Mouse (Mus musculus): ENCODE results near the gene Hoxb9. TPM values are rescaled to one million over a fixed set of nuclear protein-coding genes. Genes with fewer than 3 reads are reported as not detected.

The Hoxb9 gene
- not detected for total RNA-seq (2021)
- long read RNA-seq, result 0 reads

- DNase-seq (ENCODE audit: low spot score in 2 of 2), result no peak
Measured at GRCm38 (mm10) chr11:96270996-96271540, at the start of gene Hoxb9. Hoxb9 (plus strand) TSS chr11:96271457.

DNA sequence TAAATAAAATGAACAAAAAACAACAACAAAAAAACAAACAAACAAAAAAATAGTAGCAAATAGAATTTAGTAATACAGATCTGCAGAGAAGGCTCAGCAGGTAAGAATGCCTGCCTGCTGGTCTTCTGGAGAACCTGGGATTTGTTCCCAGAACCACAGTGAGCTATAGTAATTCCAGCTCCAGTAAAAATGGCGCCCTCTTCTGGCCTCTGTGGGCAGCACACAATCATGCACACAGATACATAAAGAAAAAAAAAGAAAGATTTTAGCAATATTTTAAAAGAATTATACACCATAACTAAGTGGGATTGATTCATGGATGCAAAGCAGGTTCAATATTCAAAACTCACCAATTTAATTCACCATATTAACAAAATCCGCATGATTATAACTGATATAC, 47.4 kb upstream of the Hoxb9 start:
- DNase-seq (ENCODE audit: low spot score in 2 of 2), result no peak

DNA sequence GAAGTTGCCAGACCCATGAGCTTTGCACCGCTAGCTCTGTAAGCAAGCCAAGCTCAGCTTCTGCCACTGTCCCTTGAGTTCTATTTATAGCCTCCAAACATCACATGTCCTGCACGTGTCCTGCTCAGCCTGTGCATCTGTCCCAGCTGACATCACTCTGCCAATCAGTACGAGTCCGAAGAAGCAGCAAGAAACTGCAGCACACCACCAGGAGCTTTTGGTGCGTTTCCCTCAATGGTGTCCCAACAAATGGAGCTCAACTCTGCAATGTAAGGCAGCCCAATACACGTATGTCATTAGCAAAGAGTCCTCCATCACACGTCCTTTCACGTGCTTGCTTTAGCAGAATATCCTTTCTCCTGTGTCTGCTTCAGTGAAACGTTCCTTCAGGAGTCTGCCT, 43.6 kb upstream of the Hoxb9 start:
- DNase-seq (ENCODE audit: low spot score in 2 of 2), result no peak

- DNase-seq (ENCODE audit: low spot score in 2 of 2), result peak in 1 of 2 experiments; percentile 50
Measured at GRCm38 (mm10) chr11:96234906-96235305, 36.4 kb upstream of the Hoxb9 start.

DNA sequence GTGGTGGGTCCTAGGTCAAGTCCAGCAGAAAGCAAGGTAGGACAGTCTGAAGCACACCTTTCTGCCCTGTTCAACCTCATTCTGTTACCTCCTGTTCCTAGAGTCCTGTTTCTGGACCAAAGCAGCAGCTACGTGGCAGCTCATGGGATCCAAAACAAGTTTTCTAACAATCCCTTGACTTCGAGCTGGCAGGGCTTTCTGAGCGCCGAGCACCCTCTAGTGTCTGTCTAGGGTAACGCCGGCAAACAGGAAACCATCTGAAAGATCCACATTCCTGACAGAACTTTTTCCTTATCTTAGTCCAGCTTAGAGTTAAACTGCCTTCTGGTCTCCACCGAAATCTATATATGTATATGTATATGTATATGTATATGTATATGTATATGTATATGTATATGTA, 31.0 kb upstream of the Hoxb9 start:
- DNase-seq (ENCODE audit: low spot score in 2 of 2), result peak; percentile 7 to 51

- no peak for DNase-seq (ENCODE audit: low spot score in 2 of 2)
Measured at GRCm38 (mm10) chr11:96250901-96251300, 20.4 kb upstream of the Hoxb9 start.

- no peak for DNase-seq (ENCODE audit: low spot score in 2 of 2)
Measured at GRCm38 (mm10) chr11:96251480-96252031, 19.7 kb upstream of the Hoxb9 start.

GRCm38 (mm10) chr11:96252541-96253120, 18.6 kb upstream of the Hoxb9 start:
- DNase-seq (ENCODE audit: low spot score in 2 of 2), result no peak

DNA sequence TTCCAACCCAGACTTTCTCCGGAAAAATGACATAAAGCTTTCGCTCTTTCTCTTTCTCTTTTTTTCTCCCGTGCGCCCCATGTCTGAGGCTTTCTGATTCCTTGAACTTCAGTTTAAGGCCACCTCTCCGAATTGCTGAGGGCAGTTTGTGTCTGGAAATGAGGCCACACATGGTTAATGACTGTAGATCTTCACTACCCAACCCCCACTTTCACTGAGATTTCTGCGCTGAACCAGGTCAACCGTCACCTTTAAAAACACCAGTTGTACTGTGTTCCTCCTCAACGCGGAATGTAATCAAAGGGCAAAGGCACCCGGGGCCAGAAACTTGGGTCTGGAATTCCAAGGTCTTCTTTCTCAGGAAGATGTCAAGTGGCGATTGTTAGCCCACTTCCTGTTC, 17.0 kb upstream of the Hoxb9 start:
- no peak for DNase-seq (ENCODE audit: low spot score in 2 of 2)

GRCm38 (mm10) chr11:96255111-96255995, 15.9 kb upstream of the Hoxb9 start:
- DNase-seq (ENCODE audit: low spot score in 2 of 2), result no peak

GRCm38 (mm10) chr11:96255996-96256445, 15.2 kb upstream of the Hoxb9 start:
- DNase-seq (ENCODE audit: low spot score in 2 of 2), result no peak

GRCm38 (mm10) chr11:96257141-96257540, 14.1 kb upstream of the Hoxb9 start:
- no peak for DNase-seq (ENCODE audit: low spot score in 2 of 2)

- no peak for DNase-seq (ENCODE audit: low spot score in 2 of 2)
Measured at GRCm38 (mm10) chr11:96259038-96259437, 12.2 kb upstream of the Hoxb9 start.

DNA sequence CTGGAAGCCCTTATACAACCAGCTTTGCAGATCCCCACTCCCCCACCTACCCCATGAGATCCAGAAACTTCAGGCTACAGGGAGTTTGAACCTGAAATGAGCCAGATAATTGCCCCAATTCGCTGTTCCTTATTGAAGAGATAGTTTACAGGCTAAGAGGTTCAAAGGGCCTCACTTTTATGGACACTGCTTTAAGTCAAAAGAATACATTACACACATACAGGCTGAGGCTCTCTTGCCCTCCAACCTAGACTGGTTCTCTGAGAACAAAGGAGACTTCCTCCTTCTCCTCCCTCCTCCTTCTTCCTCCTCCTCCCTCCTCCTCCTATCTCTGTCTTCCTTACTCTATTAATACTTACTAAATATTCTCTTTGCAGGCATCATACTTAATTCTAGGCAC, 11.7 kb upstream of the Hoxb9 start:
- DNase-seq (ENCODE audit: low spot score in 2 of 2), result no peak

GRCm38 (mm10) chr11:96260310-96260970, 10.8 kb upstream of the Hoxb9 start:
- no peak for DNase-seq (ENCODE audit: low spot score in 2 of 2)

DNA sequence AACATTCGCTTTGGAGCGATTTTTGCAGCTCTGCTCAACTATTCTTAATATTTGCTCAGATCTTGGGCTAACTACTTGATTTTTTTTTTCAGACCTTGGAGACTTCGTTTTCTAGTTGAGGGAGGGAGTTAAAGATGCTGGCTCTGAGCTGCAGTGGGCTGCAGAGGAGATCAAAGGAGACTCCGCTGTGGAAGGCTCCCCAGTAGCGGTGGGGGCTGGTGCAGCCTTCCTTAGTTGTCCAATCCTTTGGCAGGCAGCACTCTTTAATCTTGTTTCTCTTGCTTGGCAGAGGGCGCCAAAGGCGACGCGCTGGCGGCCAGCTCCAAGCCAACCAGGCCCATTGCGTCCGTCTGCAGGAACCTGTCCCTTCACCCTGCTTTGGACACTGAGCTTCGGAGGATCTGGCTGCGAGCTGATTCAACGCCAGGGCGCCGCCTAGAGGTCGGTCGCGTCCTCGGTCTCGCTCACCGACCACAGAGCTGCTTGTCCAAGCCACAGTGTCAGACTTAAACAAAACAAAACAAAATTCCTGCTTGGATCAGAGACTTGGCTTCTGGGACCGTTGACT, 9.8 kb upstream of the Hoxb9 start:
- DNase-seq (ENCODE audit: low spot score in 2 of 2), result no peak

GRCm38 (mm10) chr11:96262262-96262830, 8.9 kb upstream of the Hoxb9 start:
- DNase-seq (ENCODE audit: low spot score in 2 of 2), result no peak

- DNase-seq (ENCODE audit: low spot score in 2 of 2), result no peak
Measured at GRCm38 (mm10) chr11:96263636-96264389, 7.4 kb upstream of the Hoxb9 start.

DNA sequence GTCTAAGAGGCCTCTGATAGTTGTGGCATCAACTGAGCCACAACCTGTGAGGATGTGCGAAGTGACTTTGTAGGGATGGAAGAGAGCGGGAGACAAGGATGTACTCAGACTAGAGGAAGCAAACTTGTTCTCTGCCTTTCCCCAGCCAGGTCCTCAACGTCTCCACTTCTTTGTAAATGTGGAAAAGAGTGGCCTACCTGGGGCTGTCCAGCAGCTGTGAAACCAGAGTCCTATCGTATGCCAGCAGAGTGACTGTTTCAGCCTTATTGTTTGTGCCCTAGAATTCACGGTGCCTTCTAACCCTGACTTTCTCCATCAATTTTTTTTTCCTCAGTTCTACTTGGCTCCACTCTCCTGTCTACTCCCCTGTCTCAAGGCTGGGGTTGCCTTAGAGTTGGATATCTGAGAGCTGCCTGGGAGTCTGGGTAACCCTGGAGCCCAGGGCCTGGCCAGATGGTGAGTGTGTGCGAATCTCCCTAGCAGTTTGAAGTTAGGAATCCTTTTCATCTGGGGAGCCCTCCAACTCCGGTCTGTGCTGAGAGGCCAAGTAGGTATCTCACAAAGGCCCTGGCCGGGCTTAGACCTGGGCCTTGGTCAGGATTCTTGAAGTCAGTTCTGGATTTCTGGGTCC, 6.8 kb upstream of the Hoxb9 start:
- no peak for DNase-seq (ENCODE audit: low spot score in 2 of 2)

- no peak for DNase-seq (ENCODE audit: low spot score in 2 of 2)
Measured at GRCm38 (mm10) chr11:96265954-96266353, 5.3 kb upstream of the Hoxb9 start.

Measured in layer of hippocampus, adult 18-20 months (tissue).